ENCODE assay signal across 10 mouse cellular contexts in the genomic region with DNA sequence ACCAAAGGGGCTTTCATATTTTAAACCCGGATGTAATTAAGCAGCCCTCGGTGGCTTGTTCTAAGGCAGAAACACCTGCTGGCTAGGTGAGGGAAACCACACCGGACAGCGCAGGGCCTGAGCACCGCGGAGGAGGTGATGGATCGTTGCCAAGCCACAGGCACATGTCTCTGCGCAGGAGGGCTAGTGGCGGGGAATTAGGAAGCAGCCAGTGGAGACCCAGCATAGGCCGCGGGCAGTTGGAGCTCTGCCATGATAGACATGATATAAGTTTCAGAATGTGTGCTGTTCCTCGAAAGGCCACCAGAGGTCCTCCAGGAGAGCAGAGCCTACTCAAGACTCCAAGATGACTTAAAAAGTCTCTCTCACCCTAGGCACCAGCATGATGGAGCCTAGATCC. TPM values are rescaled to one million over a fixed set of nuclear protein-coding genes. Genes with fewer than 3 reads are reported as not detected.
A peak's percentile ranks its signal among the peaks of the same experiment; 100 is the strongest.
DNase-seq lines count a peak whose midpoint lies in the region; ATAC-seq and TF ChIP-seq lines count a peak whose summit lies in the region.
"Had no signal": no experiment of that assay in that cellular context is flagged by ENCODE, and none has a peak within 500 bp of the region (broad histone marks: within the 10 kb centered on the region; RNA-seq: fewer than 3 reads in every experiment).

No protein-coding gene starts in this region.

- peaks cover 3% of the 10 kb centered on the region; the same call in 1 of the 2 replicates for H3K4me1 ChIP-seq in E14TG2a.4 (replicated peaks; ENCODE audit: low read depth, low read length)
- H3K4me1 ChIP-seq: embryonic facial prominence, embryonic 12.5 days; neural tube, embryonic 12.5 days had no signal

- ATAC-seq in granulocyte monocyte progenitor cell, adult 5-6 weeks (replicated peaks; ENCODE audit: poor library complexity, severe bottlenecking) = peak; percentile 80

- H3K36me3 ChIP-seq in E14TG2a.4 (ENCODE audit: insufficient read depth, low read length) = no peaks in the 10 kb centered on the region
- H3K36me3 ChIP-seq: embryonic facial prominence, embryonic 12.5 days; neural tube, embryonic 12.5 days had no signal

- TF ChIP-seq CTCF in E14TG2a.4 (conservative IDR thresholded peaks at IDR 0.05; ENCODE audit: low read length) = peak; percentile 59

- peaks cover under 1% of the 10 kb centered on the region; the same call in 1 of the 2 replicates for H3K27me3 ChIP-seq in E14TG2a.4 (ENCODE audit: insufficient read depth, low read length)
- H3K27me3 ChIP-seq: embryonic facial prominence, embryonic 12.5 days; neural tube, embryonic 12.5 days had no signal

- DNase-seq in kidney, postnatal 25 days = peak; percentile 33 to 48
- no peak for DNase-seq in kidney, postnatal 14 days
- DNase-seq in T-cell, adult 2 months (ENCODE audit: low spot score) = peak; percentile 1
- DNase-seq in adrenal gland, postnatal 10 days = no peak
- no peak for DNase-seq in ovary, adult 18-20 months (ENCODE audit: low spot score)
- no peak for DNase-seq in embryo, embryonic 9.5 days (ENCODE audit: extremely low spot score)

- H3K4me3 ChIP-seq in E14TG2a.4 (replicated peaks; ENCODE audit: low read length) = no peak overlapping the region
- H3K4me3 ChIP-seq: embryonic facial prominence, embryonic 12.5 days; neural tube, embryonic 12.5 days had no signal

- H3K9me3 ChIP-seq in E14TG2a.4 (ENCODE audit: low read length) = peaks cover 11% of the 10 kb centered on the region
- H3K9me3 ChIP-seq: embryonic facial prominence, embryonic 12.5 days; neural tube, embryonic 12.5 days had no signal

RNA-seq across cellular contexts. Expression of a gene that starts 15.4 kb away (rescaled TPM):
- total RNA-seq in granulocyte monocyte progenitor cell, adult 5-6 weeks (2014; fragmentation: Nextera tagmentation) = 7.5 and 11.8 TPM in 2 replicates
- 2.4 and 5.7 TPM in 2 replicates for total RNA-seq in granulocyte monocyte progenitor cell, adult 5-6 weeks (2017)
- 10 to 100 TPM; 24.2 to 26.5 TPM for total RNA-seq in adrenal gland, postnatal 10 days (2021)

RNA-seq across cellular contexts. Expression of a gene that starts 32.7 kb away (rescaled TPM):
- 4.4 and 4.9 TPM in 2 replicates for total RNA-seq in granulocyte monocyte progenitor cell, adult 5-6 weeks (2014; fragmentation: Nextera tagmentation)
- 4.4 and 5.7 TPM in 2 replicates for total RNA-seq in granulocyte monocyte progenitor cell, adult 5-6 weeks (2017)
- total RNA-seq in adrenal gland, postnatal 10 days (2021) = 10 to 100 TPM; 41.2 to 49.2 TPM

Comparison
In these comparisons a context has a peak if more than half of its experiments do, and no peak if none do; other contexts are left out.
1. DNase-seq: peak in kidney, postnatal 25 days (2 of 2) and T-cell, adult 2 months (single experiment); none in kidney, postnatal 14 days (single experiment), adrenal gland, postnatal 10 days (single experiment), ovary, adult 18-20 months (single experiment) and embryo, embryonic 9.5 days (single experiment).
2. RNA of a gene that starts 32.7 kb away (total RNA-seq): 41.2 to 49.2 TPM in adrenal gland, postnatal 10 days; 4.4 to 5.7 TPM in granulocyte monocyte progenitor cell, adult 5-6 weeks; every median in the first group is over 4 times any median in the second.